Mouse (Mus musculus) testis, postnatal 10 days (tissue): ENCODE measurements around the gene Wwp2.

ENCODE experiments used
- DNase-seq: peaks from one replicate; pipeline ENCODE4 v3.0.0; 2021; ENCODE audit warnings: low spot score

The Wwp2 gene

DNA sequence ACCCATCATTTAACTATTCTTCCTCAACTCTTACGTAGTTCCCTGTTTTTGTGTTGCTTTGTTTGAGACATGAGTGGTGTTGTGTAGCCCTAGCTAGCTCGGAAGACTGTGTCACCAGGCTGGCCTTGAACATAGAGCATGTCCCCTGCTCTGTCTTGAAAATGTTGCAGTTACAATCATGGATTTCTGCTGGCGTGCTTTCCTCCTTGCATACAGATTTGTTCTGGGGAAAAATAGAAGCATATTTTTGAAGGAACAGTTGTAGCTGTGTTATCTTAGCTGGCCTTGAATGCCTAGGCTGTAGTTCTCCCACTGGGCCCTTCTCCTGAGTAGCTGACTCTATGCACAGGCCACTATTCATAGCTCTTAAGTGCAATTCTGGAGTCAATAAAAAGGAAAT lies 74.6 kb downstream of the Wwp2 start:
- no peak for DNase-seq

DNA sequence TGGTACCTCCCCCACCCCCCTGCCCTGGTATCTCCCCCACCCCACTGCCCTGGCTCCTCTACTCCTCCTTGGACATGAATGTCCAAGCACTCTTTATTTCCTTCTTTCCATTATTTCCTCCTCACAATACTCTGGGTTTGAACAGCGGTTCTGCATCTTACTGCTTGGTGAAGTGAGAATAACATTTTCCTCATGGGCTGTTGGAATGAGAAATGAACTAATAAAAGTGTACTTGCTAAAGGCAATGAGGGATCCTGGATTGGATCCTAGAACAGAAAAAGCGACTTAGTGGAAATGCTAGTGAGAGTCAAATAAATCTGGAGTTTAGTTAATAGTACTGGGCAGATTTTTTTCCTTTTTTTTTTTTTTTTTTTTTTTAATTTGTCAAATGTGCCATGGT lies 77.1 kb downstream of the Wwp2 start:
- no peak for DNase-seq

- DNase-seq = no peak
Measured at GRCm38 (mm10) chr8:107514949-107515721, 79.0 kb downstream of the Wwp2 start.

GRCm38 (mm10) chr8:107518726-107519125 lies 82.6 kb downstream of the Wwp2 start:
- DNase-seq = no peak

DNA sequence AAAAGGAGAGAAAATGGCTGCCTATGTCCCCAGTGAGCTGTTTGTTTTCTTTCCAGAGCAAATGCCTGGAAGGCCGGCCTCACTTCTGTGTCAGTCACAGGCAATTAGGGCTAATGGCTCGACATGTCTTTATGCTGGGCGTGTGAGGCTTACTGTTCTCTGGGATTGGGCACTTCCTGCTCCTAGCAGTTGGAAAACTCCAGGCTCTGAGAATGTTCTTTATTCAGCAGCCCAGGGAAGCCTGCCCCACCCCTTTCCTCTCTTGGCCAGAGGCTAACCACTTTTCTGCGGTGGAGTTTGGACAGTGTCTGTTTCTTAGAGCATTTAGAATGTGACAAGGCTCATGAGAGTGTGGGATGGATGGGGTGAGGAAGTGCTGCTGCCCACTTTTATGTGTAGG lies 83.7 kb downstream of the Wwp2 start:
- DNase-seq = no peak

GRCm38 (mm10) chr8:107521788-107522554 lies 85.8 kb downstream of the Wwp2 start:
- no peak for DNase-seq

DNA sequence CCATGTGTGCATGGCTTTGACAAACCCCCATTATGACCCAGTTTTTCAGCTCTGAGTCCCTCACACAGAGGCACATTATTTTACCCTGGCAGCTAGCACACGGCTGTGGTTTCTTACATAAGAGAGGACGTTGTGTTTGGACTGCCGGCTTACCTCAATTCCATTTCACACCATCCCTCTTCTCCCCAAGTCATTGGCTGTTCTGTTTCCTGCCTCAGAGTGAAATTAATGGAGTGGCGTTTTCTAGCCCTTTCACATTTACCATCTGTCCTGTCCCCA lies 86.3 kb downstream of the Wwp2 start:
- no peak for DNase-seq

GRCm38 (mm10) chr8:107524535-107524934 lies 88.4 kb downstream of the Wwp2 start:
- DNase-seq = no peak

DNA sequence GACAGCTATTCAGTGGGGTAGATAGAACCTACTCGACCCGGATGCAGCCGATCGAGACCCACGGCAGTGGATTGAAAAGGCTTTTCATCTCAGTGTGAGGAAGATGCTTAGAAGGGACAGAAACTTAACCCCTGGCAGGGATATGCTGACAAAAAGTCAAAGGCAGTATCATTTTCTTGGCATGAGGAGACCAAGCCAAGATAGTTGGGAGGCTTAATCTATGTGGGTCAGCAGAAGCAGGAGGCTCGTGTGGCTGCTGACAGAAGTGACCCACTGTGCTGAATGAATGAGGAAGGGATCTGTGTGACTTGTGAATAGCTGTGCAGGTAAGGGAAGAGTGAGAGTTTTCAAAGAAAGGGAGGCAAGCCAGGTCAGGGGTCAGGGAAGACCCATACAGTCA lies 92.6 kb downstream of the Wwp2 start:
- DNase-seq = no peak

DNA sequence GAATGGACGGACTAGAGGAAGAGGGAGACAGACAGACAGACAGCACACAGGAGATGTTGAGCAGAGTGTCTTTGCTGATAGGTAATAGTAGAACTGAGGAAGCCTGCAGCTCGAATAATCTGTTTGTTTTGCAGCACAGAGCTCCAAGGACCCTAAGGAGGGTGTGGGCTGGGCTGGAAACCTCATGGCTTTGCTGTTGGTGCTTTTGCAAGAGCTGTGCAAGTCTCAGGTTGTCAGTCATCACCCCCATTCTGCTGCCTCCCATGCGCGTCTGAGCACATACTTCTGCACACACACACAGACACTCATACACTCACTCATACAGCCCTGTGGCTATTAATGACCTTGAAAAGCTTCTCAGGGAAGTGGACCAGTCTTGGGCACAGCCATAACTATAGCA lies 101.3 kb downstream of the Wwp2 start:
- DNase-seq = no peak

DNA sequence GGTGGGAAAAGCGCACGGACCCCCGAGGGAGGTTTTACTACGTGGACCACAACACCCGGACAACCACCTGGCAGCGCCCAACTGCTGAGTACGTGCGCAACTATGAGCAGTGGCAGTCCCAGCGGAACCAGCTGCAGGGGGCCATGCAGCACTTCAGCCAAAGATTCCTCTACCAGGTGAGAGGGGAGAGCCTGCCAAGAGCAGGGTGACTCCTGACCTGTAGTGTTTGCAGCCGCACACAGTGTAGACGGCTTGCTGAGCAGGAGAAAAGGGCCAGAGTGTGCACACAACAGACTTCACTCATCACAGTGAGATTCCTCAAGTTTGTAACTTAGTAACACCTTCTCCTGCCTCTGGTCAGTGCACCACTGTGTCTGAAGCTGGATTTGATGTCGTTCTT lies 104.5 kb downstream of the Wwp2 start:
- no peak for DNase-seq

- no peak for DNase-seq
Measured at GRCm38 (mm10) chr8:107541369-107541768, 105.2 kb downstream of the Wwp2 start.

GRCm38 (mm10) chr8:107542151-107542550 lies 106.0 kb downstream of the Wwp2 start:
- no peak for DNase-seq

DNA sequence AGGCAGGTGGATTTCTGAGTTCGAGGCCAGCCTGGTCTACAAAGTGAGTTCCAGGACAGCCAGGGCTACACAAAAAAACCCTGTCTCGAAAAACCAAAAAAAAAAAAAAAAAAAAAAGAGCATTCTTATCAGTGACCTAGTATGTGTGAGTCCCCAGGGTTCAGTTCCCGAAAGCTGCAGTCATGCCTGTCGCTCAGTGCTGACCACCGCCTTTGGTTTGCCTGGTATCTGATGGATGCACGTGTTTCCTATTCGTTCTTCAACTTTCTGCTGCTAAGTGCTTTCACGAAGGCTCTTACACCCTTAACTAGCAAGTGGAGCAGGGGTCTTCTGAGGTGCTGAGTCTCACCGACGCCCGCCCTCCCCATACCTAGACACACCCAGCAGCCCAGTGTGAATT lies 107.5 kb downstream of the Wwp2 start:
- DNase-seq = no peak

DNA sequence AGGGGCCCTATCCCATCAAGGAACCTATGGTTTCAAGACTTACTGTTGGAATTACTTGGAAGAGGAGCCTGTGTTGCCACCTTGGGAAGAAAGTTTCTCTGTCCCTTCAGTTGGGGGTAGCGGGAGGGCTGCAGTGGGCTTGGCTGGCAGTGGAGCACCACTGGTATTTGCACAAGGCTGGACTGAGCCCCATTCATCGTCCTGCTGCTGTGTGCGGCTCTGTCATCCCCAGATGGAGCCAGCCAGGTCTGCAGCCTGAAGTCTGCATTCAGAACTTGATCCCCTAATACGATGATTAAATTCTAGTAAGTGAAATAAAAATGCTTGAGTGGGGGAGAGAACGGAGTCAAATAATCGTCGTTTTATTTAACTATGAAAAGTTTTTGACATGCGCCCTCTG lies 108.0 kb downstream of the Wwp2 start:
- DNase-seq = no peak

GRCm38 (mm10) chr8:107544651-107545174 lies 108.5 kb downstream of the Wwp2 start:
- peak; percentile 64 for DNase-seq

DNA sequence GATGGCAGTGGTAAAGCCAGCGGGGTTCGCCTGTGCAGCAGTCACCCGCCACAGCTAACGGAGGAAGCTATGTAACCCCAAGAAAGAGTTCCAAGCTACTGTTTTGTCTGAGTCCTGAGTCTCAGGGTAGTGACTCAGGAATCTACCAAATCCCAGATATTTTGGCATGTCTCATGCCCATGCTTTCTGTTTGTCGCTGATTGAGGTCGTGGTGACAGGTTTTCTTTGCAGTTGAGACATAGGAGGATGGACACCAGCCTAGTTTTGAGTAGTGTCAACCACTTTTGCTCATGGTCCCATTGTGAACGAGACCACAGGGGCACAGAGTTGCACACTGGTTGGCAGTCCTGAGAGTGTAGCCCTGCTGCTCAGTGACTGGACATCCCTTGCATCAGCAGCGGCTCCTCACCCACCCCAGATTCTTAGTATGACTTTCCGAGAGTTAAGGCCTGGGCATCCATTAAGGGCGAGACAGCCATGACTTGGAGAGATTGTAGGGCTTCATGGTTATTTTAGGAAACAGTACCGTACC lies 109.5 kb downstream of the Wwp2 start:
- no peak for DNase-seq

- DNase-seq = no peak
Measured at GRCm38 (mm10) chr8:107546154-107546553, 110.0 kb downstream of the Wwp2 start.

GRCm38 (mm10) chr8:107546817-107547216 lies 110.7 kb downstream of the Wwp2 start:
- DNase-seq = no peak

GRCm38 (mm10) chr8:107552234-107552633 lies 116.1 kb downstream of the Wwp2 start:
- DNase-seq = no peak

DNA sequence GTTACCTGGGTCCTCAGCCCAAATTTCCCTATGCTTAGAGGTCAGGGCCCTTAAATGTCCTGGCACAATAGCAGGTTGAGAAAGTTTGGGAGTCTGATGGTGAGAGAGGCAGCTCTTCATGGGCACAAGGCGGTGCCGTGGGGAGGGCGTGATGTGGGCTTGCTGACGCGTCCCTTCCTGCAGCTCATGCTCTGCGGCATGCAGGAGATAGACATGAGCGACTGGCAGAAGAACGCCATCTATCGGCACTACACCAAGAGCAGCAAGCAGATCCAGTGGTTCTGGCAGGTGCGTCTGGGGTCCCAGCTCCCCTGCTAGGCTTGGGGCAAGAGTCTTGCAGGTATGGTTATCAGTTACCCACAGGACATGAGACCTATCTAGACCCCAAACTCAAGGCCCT lies 119.1 kb downstream of the Wwp2 start:
- no peak for DNase-seq

- no peak for DNase-seq
Measured at GRCm38 (mm10) chr8:107556511-107556936, 120.4 kb downstream of the Wwp2 start.

- no peak for DNase-seq
Measured at GRCm38 (mm10) chr8:107560820-107561536, 124.8 kb downstream of the Wwp2 start.
